Mouse (Mus musculus) adrenal gland, postnatal 14 days (tissue): Measurements from ENCODE around the gene 4930502E18Rik. TPM values are rescaled to one million over a fixed set of nuclear protein-coding genes. Genes with fewer than 3 reads are reported as not detected.
A peak's percentile ranks its signal among the peaks of the same experiment; 100 is the strongest.
"Not testable (repeated sequence)": the region's sequence is repeated elsewhere in the genome, so short reads cannot be mapped to it uniquely, and the experiment has no call there.

Source experiments
- DNase-seq: peaks from one replicate; pipeline ENCODE4 v3.0.0; 2021; ENCODE audit warnings: mixed read lengths
- long read RNA-seq, 2 experiments: library from polyadenylated mRNA; stranded (forward); transcript quantifications; one replicate each; pipeline ENCODE4 v2.0.0; 2021
- total RNA-seq: library from RNA; stranded (reverse); gene quantifications from 2 replicates; pipeline ENCODE4 v1.2.3, GENCODE M21; 2021

4930502E18Rik gene
- total RNA-seq = not detected in 2 replicates
- long read RNA-seq, experiment 1 = 0 reads
- long read RNA-seq, experiment 2 = 0 reads

GRCm38 (mm10) chrX:53724596-53724995, at the start of gene 4930502E18Rik:
TSS of gene 4930502E18Rik (plus strand) at chrX:53724826.
- no peak for DNase-seq

DNA sequence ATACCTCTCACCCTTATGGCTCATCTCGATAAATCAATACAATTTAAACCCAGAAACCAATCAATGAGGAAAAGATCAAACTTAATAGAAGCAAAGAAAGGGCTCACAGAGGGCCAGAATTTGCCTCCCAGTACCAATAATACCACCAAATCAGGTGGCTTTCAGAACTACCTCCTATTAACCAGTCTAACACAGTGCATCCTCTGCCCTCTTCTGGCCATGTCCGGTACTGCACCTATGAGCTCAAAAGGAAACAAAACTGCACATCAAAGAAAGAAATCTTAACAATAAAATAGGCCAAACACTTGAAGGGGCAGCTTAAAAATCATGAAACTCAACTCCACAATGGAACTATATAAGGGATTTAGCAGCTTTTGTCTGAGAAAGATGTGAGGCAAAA, 47.7 kb upstream of the 4930502E18Rik start:
- peak; percentile 70 for DNase-seq

GRCm38 (mm10) chrX:53682650-53683049, 42.0 kb upstream of the 4930502E18Rik start:
- DNase-seq = not testable (repeated sequence)

- not testable (repeated sequence) for DNase-seq
Observed at GRCm38 (mm10) chrX:53684676-53685075, 40.0 kb upstream of the 4930502E18Rik start.

DNA sequence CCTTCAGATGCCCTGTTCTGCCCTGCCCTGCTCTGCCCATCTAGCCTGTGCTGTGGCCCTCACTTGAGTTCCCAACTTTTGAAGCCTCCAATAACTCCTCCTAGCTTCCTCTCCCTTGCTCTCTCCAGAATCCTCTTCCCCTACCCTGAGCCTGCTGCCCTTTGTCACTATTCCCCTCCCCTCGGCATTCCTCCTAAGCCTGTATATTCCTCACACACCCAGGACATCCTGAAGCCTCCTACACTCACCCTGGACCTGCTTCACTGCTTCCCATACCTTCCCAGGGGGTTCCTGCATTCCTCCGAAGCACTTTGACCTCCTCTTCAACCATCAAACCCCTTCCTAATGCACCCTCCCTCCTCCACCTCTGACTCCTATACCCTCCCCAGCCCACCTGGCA, 32.6 kb upstream of the 4930502E18Rik start:
- no peak for DNase-seq

- DNase-seq = no peak
Observed at GRCm38 (mm10) chrX:53693141-53693540, 31.5 kb upstream of the 4930502E18Rik start.

- DNase-seq = no peak
Observed at GRCm38 (mm10) chrX:53694008-53694777, 30.4 kb upstream of the 4930502E18Rik start.

DNA sequence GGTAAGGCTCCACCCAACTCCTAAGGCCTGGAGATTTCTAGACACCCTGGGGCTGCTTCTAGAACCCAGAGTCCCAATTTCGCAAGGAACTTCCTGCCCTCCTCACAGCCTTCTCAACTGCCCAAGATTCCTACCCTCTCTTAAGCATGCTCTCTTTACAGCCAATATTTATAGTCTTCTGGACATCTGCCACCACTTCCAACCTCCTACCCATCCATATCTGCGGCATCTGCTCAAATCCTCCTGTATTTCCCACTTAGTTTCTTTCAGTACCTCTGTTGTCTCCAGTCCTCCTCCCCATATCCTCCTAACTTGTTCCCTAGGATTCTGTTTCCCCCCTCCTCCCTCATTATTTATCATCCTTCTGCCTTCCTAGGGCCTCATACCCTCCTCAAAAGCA, 25.4 kb upstream of the 4930502E18Rik start:
- DNase-seq = no peak

- DNase-seq = no peak
Observed at GRCm38 (mm10) chrX:53702673-53703072, 22.0 kb upstream of the 4930502E18Rik start.

DNA sequence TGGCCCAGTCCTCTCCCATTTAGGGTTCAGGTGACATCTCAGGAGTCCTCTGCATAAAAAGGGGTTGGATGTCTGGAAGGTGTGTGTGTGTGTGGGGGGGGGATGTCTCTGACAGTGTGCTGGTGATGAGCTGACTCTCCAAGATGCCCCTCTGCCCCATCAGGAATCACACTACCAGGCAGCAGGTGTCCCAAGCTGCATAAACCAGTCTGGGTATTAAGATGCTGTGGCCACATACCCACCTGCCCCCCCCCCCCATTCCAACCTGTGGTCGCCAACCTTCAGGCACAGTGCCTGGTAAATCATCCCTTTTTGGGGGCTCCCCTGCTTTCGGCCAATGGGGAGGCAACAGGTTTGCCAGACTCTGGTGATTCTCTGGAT, 8.7 kb upstream of the 4930502E18Rik start:
- DNase-seq = no peak

DNA sequence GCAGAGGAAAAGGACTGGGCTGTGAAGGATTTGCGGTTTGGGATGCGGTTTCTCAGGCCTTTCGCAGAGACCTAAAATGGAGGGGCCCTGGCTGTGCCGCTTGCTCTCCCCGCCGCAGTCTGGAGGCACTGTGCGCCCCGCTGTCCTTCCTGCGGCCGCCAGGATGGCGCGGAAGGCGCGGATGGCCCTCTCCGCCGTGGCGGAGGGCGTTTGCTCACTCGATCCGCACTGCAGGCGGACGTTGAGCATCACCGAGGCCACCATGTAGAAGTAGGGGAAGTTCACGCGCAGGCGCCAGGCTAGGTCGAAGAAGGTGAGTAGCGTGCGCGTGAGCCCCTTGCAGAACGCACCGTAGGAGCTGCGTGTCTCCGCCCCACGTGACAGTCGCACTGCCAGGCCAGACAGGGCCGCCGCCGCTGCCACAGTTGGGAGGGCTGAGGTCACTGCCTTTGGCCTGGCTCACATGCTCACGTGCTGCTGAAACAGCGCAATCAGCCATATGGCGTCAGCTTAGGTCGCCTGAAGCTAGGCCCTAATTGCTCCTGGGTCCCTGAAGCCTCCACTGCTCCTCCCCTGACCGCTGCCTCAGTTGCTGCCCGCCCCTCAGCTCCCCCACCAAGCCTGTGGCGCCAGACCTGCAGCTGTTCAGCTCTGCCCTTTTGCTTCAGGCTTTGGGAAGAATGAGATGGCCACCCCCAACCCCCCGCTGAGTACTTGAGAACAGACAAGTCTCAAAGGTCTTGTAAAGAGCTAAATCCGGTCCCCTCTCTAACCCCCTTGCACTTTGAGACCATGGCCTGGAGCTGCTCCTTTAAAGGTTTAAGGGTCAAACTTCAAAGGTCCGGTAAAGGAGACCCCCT, 8.1 kb upstream of the 4930502E18Rik start:
- peak; percentile 57 for DNase-seq

GRCm38 (mm10) chrX:53728967-53729366, 4.3 kb downstream of the 4930502E18Rik start:
- no peak for DNase-seq

DNA sequence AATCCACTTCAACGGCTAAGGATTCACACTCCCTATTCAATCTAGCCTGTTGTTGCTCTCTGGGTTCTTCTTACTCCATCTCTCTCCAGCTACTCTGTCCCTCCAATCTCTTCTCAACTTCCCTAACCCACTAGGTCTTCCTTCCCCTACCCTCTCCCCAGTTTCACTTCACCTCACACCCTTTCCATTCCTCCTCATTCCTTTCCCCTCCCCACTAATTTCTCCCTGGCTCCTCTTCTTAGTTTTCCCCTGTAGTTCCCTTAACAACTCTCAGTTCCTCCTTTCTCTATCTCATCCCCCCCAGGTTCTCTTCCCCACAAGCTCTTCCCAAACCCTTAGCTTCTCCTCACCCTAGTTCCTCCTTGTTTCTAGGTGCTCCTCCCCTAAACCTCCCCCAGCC, 28.2 kb downstream of the 4930502E18Rik start:
- no peak for DNase-seq

- no peak for DNase-seq
Observed at GRCm38 (mm10) chrX:53757736-53758135, 33.1 kb downstream of the 4930502E18Rik start, which contains the start of gene 1700013H16Rik. TSS of gene 1700013H16Rik (minus strand) at chrX:53757831.

DNA sequence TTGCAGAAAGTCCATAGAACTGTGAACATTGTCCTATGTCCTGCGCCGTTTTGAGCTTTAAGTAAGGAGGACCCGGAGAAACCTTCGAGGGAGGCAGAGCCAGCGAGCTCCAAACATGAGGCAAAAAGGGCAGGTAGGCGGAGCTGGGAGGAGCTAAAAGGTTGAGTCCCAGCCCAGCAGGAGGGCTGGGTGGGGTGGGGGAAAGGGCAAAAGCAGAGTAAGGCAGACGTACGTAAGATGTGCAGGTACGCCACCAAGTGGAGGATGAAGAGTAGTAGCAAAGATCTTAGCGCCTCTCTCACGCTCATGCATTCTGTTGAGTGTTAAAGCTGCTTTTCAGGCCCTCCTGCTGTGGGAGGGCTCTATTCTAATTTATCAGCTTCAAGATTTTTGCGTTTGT, 51.6 kb downstream of the 4930502E18Rik start, which contains the start of gene Zfp36l3:
Zfp36l3 (minus strand) TSS at position 119 of the 400 bp plus-strand sequence.
- no peak for DNase-seq

Other genes starting within 250 kb of the 4930502E18Rik start
- gene Rtl8c, start 116.8 kb upstream of the 4930502E18Rik start, total RNA-seq = 75.8 and 104 TPM in 2 replicates
- not detected in 2 replicates for gene Gm14597, start 115.8 kb upstream of the 4930502E18Rik start, total RNA-seq
- 141 and 165 TPM in 2 replicates for gene Rtl8a, start 81.1 kb upstream of the 4930502E18Rik start, total RNA-seq
- gene Rtl8b, start 54.4 kb upstream of the 4930502E18Rik start, total RNA-seq = 98.2 and 103 TPM in 2 replicates
- gene 1700013H16Rik, start 33.0 kb downstream of the 4930502E18Rik start, total RNA-seq = not detected in 2 replicates
- gene Zfp36l3, start 51.6 kb downstream of the 4930502E18Rik start, total RNA-seq = not detected in 2 replicates
- 1.0 and 2.4 TPM in 2 replicates for gene Xlr, start 72.9 kb downstream of the 4930502E18Rik start, total RNA-seq